Mouse (Mus musculus) embryonic fibroblast, embryonic 13.5 days (primary cell): ENCODE measurements around the gene Disp1.

Experiments used
- CTCF ChIP-seq: IDR thresholded peaks from 2 replicates; pipeline ENCODE4 v1.5.1; 2011; ENCODE audit warnings: mild to moderate bottlenecking, control low read depth, low read length, moderate library complexity, borderline replicate concordance; ENCODE audit not compliant: insufficient read depth
- POLR2A ChIP-seq: IDR thresholded peaks from 2 replicates; pipeline ENCODE4 v1.6.1; 2011; ENCODE audit warnings: low read depth, mild to moderate bottlenecking, control low read depth, low read length, moderate library complexity

DNA sequence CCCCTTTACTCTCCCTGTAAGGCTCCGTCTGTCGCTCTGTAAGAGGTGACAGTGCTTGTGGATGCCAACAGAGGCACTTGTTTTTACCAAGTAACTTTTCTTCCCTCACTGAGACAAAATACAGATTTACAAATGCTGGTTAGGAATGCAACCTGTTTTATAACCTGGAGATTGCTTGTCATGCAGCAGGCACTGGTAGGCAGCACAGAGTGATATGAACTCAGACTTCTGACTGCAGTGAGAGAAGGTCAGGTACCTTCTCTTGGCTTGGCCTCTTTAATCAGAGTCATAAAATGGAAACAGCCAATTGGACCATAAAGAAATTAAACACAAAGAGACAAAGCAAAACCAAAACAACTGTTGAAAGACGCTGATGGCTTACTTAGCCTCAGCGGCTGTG is 83.2 kb downstream of the Disp1 start:
- TF ChIP-seq POLR2A: no peak
- no peak for TF ChIP-seq CTCF
